Mouse (Mus musculus): ENCODE measurements at regions not wholly inside any gene's neighbourhood (a gene's known extent, or its start where the extent isn't known, plus 50 kb on each side); places are given as distances from the start of the nearest gene placed in this dataset.

GRCm38 (mm10) chr12:49732351-49732750 is 347.4 kb downstream of the Gm43517 start:
- DNase-seq (ENCODE audit: inconsistent age in 2 of 2, low spot score in 1 of 2) = no peak

GRCm38 (mm10) chr12:49737100-49737499 is 352.1 kb downstream of the Gm43517 start:
- no peak for DNase-seq (ENCODE audit: inconsistent age in 2 of 2, low spot score in 1 of 2)

GRCm38 (mm10) chr12:49739960-49740740 is 355.2 kb downstream of the Gm43517 start:
- DNase-seq (ENCODE audit: inconsistent age in 2 of 2, low spot score in 1 of 2) = no peak

GRCm38 (mm10) chr12:49743402-49743801 is 358.4 kb downstream of the Gm43517 start:
- DNase-seq (ENCODE audit: inconsistent age in 2 of 2, low spot score in 1 of 2) = no peak

- DNase-seq (ENCODE audit: inconsistent age in 2 of 2, low spot score in 1 of 2) = no peak
Measured at GRCm38 (mm10) chr12:49747081-49747480, 362.1 kb downstream of the Gm43517 start.

- DNase-seq (ENCODE audit: inconsistent age in 2 of 2, low spot score in 1 of 2) = no peak
Measured at GRCm38 (mm10) chr12:49758391-49758790, 373.4 kb downstream of the Gm43517 start.

GRCm38 (mm10) chr12:49764541-49764940 is 379.6 kb downstream of the Gm43517 start:
- DNase-seq (ENCODE audit: inconsistent age in 2 of 2, low spot score in 1 of 2) = no peak

GRCm38 (mm10) chr12:49808341-49808740 is 423.4 kb downstream of the Gm43517 start:
- DNase-seq (ENCODE audit: inconsistent age in 2 of 2, low spot score in 1 of 2) = no peak

- DNase-seq (ENCODE audit: inconsistent age in 2 of 2, low spot score in 1 of 2) = no peak
Measured at GRCm38 (mm10) chr12:49814653-49815052, 429.7 kb downstream of the Gm43517 start.

GRCm38 (mm10) chr12:49827769-49828168 is 442.8 kb downstream of the Gm43517 start:
- DNase-seq (ENCODE audit: inconsistent age in 2 of 2, low spot score in 1 of 2) = no peak

GRCm38 (mm10) chr12:49828553-49828952 is 443.6 kb downstream of the Gm43517 start:
- DNase-seq (ENCODE audit: inconsistent age in 2 of 2, low spot score in 1 of 2) = no peak

- DNase-seq (ENCODE audit: inconsistent age in 2 of 2, low spot score in 1 of 2) = no peak
Measured at GRCm38 (mm10) chr12:49830665-49831064, 445.7 kb downstream of the Gm43517 start.

GRCm38 (mm10) chr12:49832118-49832847 is 447.3 kb downstream of the Gm43517 start:
- no peak for DNase-seq (ENCODE audit: inconsistent age in 2 of 2, low spot score in 1 of 2)

- DNase-seq (ENCODE audit: inconsistent age in 2 of 2, low spot score in 1 of 2) = no peak
Measured at GRCm38 (mm10) chr12:49836282-49837070, 451.5 kb downstream of the Gm43517 start.

- no peak for DNase-seq (ENCODE audit: inconsistent age in 2 of 2, low spot score in 1 of 2)
Measured at GRCm38 (mm10) chr12:49885507-49885906, 500.5 kb downstream of the Gm43517 start.

GRCm38 (mm10) chr12:49887246-49887645 is 502.3 kb downstream of the Gm43517 start:
- no peak for DNase-seq (ENCODE audit: inconsistent age in 2 of 2, low spot score in 1 of 2)

GRCm38 (mm10) chr12:49897768-49898167 is 512.8 kb downstream of the Gm43517 start:
- DNase-seq (ENCODE audit: inconsistent age in 2 of 2, low spot score in 1 of 2) = no peak

GRCm38 (mm10) chr12:49915691-49916090 is 530.7 kb downstream of the Gm43517 start:
- no peak for DNase-seq (ENCODE audit: inconsistent age in 2 of 2, low spot score in 1 of 2)

GRCm38 (mm10) chr12:49921608-49922007 is 536.6 kb downstream of the Gm43517 start:
- no peak for DNase-seq (ENCODE audit: inconsistent age in 2 of 2, low spot score in 1 of 2)

GRCm38 (mm10) chr12:49940818-49941217 is 555.8 kb downstream of the Gm43517 start:
- DNase-seq (ENCODE audit: inconsistent age in 2 of 2, low spot score in 1 of 2) = no peak

- DNase-seq (ENCODE audit: inconsistent age in 2 of 2, low spot score in 1 of 2) = no peak
Measured at GRCm38 (mm10) chr12:49944911-49945627, 560.1 kb downstream of the Gm43517 start.

Measured in adrenal gland, adult (tissue).